Mouse (Mus musculus) limb, embryonic 14.5 days (tissue): ENCODE data around the gene Ass1. TPM values are rescaled to one million over a fixed set of nuclear protein-coding genes. Genes with fewer than 3 reads are reported as not detected.

ENCODE experiments used
- ATAC-seq: fragments of 200-750 bp; cut with Nextera tagmentation; 2 replicates; pipeline ENCODE4 v1.8.0; 2017; ENCODE audit warnings: low read depth, moderate number of reproducible peaks, moderate TSS enrichment; ENCODE audit not compliant: low FRiP score
- DNase-seq: peaks from one replicate; pipeline ENCODE4 v3.0.0-alpha.2; 2015; ENCODE audit warnings: low spot score
- H3K27ac ChIP-seq: fragments of 300-500 bp; sonication (generic); replicated peaks from 2 replicates; pipeline ENCODE4 v1.5.1; 2014; ENCODE audit warnings: low read depth, mild to moderate bottlenecking, low read length, moderate library complexity, mixed read lengths
- H3K27me3 ChIP-seq: fragments of 300-500 bp; sonication (generic); 2 replicates; pipeline ENCODE4 v1.6.1; 2014; ENCODE audit warnings: low read length, mixed read lengths; ENCODE audit not compliant: control insufficient read depth, insufficient read depth
- H3K36me3 ChIP-seq: fragments of 300-500 bp; sonication (generic); 2 replicates; pipeline ENCODE4 v1.6.1; 2014; ENCODE audit warnings: mild to moderate bottlenecking, low read length, moderate library complexity, mixed read lengths; ENCODE audit not compliant: control insufficient read depth, insufficient read depth
- H3K4me1 ChIP-seq: fragments of 300-500 bp; sonication (generic); 2 replicates; pipeline ENCODE4 v1.6.1; 2014; ENCODE audit warnings: antibody characterized with exemption, low read length, mixed read lengths; ENCODE audit not compliant: control insufficient read depth, insufficient read depth
- H3K4me2 ChIP-seq: fragments of 300-500 bp; sonication (generic); replicated peaks from 2 replicates; pipeline ENCODE4 v1.6.1; 2014; ENCODE audit warnings: low read depth, mild to moderate bottlenecking, low read length, moderate library complexity; ENCODE audit not compliant: severe bottlenecking
- H3K4me3 ChIP-seq: fragments of 300-500 bp; sonication (generic); replicated peaks from 2 replicates; pipeline ENCODE4 v1.5.1; 2014; ENCODE audit warnings: low read length
- H3K9ac ChIP-seq: fragments of 300-500 bp; sonication (generic); 2 replicates; pipeline ENCODE4 v1.6.1; 2014; ENCODE audit warnings: mild to moderate bottlenecking, low read depth, low read length, moderate library complexity; ENCODE audit not compliant: severe bottlenecking
- H3K9me3 ChIP-seq: fragments of 300-500 bp; sonication (generic); 2 replicates; pipeline ENCODE4 v1.6.1; 2016; ENCODE audit warnings: low read length; ENCODE audit not compliant: control insufficient read depth
- POLR2A ChIP-seq: fragments of 200-500 bp; IDR thresholded peaks from 2 replicates; pipeline ENCODE4 v1.8.0; 2012; ENCODE audit warnings: inconsistent platforms, mild to moderate bottlenecking, moderate library complexity, borderline replicate concordance; ENCODE audit not compliant: insufficient read depth, insufficient read length; ENCODE audit errors: extremely low read depth
- WGBS: fragments of 180-500 bp; shearing (Covaris S2); extraction: QIAGEN DNeasy Blood & Tissue Kit; methylation state at CpG from one replicate; pipeline ENCODE4 v1.1.7; 2014; 5-methylcytosine and 5-hydroxymethylcytosine counted together
- polyA plus RNA-seq, 2 experiments: library from polyadenylated mRNA; depleted of rRNA in 1 of 2; stranded (reverse) in 1 of 2; unstranded in 1 of 2; fragments of >200 nt; fragmentation: Nextera tagmentation in 1 of 2; extraction: Ambion mirVana in 1 of 2; gene quantifications; 2 replicates each; pipeline versions ENCODE4 v1.2.1 to v1.2.3; 2012 to 2014

Ass1 gene
- polyA plus RNA-seq, 2 experiments, result 17.1 to 27.1 TPM

DNA sequence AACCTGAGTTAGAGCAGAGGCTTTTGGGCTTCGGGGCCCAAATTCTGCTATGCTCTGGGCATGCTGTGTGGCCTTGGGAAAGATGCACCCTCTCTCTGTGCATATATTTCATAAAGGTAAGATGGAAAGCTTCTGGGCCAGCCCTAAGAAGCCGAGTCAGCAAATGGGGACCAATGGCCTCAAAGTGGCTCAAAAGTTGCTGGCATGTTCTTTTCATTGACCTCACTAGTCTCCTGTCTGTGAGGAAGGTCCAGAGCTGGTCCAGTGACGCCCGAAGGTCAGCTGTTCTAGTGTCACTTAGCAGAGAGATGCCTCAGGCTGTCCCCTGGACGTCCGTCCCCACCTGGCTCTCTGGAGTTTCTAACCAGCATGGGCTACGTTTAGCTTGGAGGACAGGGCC, 1.1 kb upstream of the Ass1 start:
- H3K4me1 ChIP-seq, result peaks cover 17% of the 10 kb centered on the region; the same call in 1 of the 2 replicates
- DNase-seq, result no peak
- no peak overlapping the region for H3K27ac ChIP-seq
- no peak overlapping the region for H3K9ac ChIP-seq
- TF ChIP-seq POLR2A, result no peak
- WGBS, result 77% methylated on average over 7 of the region's 7 CpGs
- no peak for ATAC-seq
- no peak overlapping the region for H3K4me3 ChIP-seq
- no peak overlapping the region for H3K4me2 ChIP-seq
- H3K9me3 ChIP-seq, result no peaks in the 10 kb centered on the region
- no peaks in the 10 kb centered on the region for H3K36me3 ChIP-seq
- peaks cover 11% of the 10 kb centered on the region; the same call in 1 of the 2 replicates for H3K27me3 ChIP-seq

DNA sequence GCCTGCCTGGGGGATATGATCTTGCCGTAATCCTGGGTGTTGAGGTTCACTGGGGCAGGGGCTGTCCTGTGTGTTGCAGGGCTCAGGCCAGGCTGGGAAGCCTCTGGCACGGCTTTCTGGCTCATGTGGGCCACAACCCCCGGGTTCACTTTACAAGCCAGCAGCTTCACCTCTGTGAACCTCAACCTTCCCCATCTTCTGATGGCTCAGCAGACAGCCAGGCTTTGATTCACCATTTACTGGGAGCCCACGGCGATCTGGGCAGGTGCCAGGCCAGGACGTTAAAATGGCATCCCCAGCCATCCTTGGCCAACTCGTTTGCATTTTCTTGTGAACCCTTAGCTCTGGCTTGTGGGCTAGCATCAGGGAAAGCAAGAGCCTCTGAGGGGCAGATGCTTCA, 527 bp upstream of the Ass1 start:
- Histone ChIP-seq H3K27me3 (peaks cover 11% of the 10 kb centered on the region; the same call in 1 of the 2 replicates), H3K9me3 (no peaks in the 10 kb centered on the region), H3K36me3 (no peaks in the 10 kb centered on the region), H3K4me1 (peaks cover 17% of the 10 kb centered on the region; the same call in 1 of the 2 replicates), H3K4me2 (peak overlapping the region; percentile 96), H3K4me3 (peak overlapping the region; percentile 43), H3K9ac (0 out of 2 replicates have a peak overlapping the region, but pooled peaks have one; percentile 21), H3K27ac (no peak overlapping the region)
- WGBS, result 25% methylated on average over 7 of the region's 7 CpGs
- DNase-seq, result no peak
- no peak for TF ChIP-seq POLR2A
- ATAC-seq, result no peak

DNA sequence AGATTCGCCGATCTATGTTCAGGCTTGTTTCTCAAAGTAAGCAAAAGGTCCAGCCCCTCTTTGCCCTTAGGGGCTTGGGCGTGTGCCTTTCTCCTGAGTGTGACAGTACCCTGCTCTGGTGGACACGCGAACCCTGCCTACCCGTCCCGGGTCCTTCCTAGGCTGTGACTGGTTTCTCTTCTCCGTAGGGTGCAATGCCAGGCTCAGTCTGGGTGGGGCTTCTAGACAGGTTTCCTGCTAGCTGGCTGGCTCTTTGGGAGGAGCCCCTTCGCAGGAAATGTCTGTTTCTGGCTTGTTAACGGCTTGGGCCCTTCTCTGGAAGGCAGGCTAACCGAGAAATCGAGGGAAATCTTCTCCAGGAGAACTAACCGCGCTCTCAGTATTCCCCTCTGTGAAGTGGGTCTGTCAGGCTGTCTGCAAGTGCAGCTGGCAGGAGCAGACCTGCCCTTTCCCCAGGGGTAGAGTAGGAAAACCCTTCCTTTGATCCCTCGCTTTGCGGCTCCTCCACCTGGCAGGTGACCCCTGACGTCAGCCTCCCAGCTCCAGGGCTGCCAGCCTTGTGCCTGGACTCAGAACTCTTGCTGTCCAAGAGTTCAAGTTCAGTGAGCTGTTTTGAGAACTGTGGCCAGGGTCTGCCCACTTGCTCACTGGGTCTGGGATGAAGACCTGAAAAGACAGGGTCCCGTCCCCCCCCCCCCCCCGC, 827 bp downstream of the Ass1 start:
- H3K4me2 ChIP-seq, result peak overlapping the region; percentile 96
- peak overlapping the region; percentile 52 for H3K9ac ChIP-seq
- peak overlapping the region; percentile 43 for H3K4me3 ChIP-seq
- no peaks in the 10 kb centered on the region for H3K36me3 ChIP-seq
- ATAC-seq (no peak; the same call in 1 of the 2 replicates), DNase-seq (no peak)
- TF ChIP-seq POLR2A, result no peak
- no peaks in the 10 kb centered on the region for H3K9me3 ChIP-seq
- 5% methylated on average over 17 of the region's 19 CpGs for WGBS
- H3K4me1 ChIP-seq, result peaks cover 17% of the 10 kb centered on the region; the same call in 1 of the 2 replicates
- peaks cover 11% of the 10 kb centered on the region; the same call in 1 of the 2 replicates for H3K27me3 ChIP-seq
- no peak overlapping the region for H3K27ac ChIP-seq

DNA sequence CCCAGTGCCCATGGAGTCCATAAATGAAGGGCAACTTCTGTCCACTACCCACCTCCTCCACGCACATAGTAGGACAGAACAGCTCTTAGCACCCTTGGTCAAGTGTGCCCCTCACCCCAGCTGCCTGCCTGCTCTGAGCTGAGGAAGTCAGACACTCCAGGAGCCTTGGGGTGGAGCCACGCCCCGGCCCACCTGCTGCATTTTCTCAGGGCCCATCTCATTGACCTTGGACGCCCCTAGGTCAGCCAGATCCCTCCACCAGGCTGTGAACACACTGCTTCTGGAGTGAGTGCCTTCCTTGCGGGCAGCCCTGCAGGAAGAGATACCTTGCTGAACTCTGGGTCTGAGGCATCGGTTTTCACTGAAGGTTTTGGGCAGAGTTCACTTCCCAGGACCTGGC, 1.6 kb downstream of the Ass1 start:
- Histone ChIP-seq H3K9me3 (no peaks in the 10 kb centered on the region), H3K4me3 (no peak overlapping the region), H3K36me3 (no peaks in the 10 kb centered on the region), H3K4me1 (peaks cover 17% of the 10 kb centered on the region; the same call in 1 of the 2 replicates), H3K4me2 (no peak overlapping the region), H3K9ac (no peak overlapping the region), H3K27ac (no peak overlapping the region), H3K27me3 (peaks cover 11% of the 10 kb centered on the region; the same call in 1 of the 2 replicates)
- ATAC-seq, result no peak
- 51% methylated on average over 6 of the region's 6 CpGs for WGBS
- DNase-seq, result no peak
- no peak for TF ChIP-seq POLR2A

DNA sequence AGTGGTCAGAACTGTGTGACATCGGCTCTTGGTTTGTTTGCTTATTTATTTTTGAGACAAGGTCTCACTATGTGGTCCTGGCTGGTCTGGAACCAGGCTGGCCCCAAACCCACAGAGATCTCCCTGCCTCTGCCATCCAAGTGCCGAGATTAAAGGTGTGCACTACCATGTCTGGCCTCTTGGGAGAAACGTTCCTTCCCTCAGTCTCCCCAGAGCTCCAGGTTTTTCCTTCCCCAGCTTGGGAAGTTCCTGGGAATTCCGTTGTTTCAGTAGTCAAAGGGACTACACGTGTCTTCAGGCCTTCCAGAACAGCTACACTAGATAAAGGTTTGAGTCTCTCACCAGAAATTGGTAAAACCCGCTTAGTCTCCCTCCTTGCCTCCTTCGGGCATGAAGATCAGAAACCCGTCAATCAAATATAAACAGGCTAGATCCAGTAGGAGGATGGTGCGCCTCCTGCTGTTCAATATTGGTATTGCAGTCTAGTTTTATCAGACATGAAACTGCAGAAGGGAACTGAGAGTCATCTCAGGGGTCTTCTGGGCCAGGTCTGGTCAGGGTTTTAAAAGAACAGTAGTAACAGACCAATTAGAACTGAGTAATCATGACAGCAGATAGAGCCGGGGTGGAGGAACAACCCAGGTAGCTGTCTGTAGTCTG, 2.5 kb downstream of the Ass1 start:
- no peak for TF ChIP-seq POLR2A
- DNase-seq, result peak; percentile 31
- no peak for ATAC-seq
- peaks cover 11% of the 10 kb centered on the region; the same call in 1 of the 2 replicates for H3K27me3 ChIP-seq
- no peak overlapping the region for H3K4me2 ChIP-seq
- H3K9me3 ChIP-seq, result no peaks in the 10 kb centered on the region
- peaks cover 17% of the 10 kb centered on the region; the same call in 1 of the 2 replicates for H3K4me1 ChIP-seq
- H3K4me3 ChIP-seq, result no peak overlapping the region
- WGBS, result 51% methylated on average over 10 of the region's 10 CpGs
- H3K27ac ChIP-seq, result no peak overlapping the region
- no peak overlapping the region for H3K9ac ChIP-seq
- no peaks in the 10 kb centered on the region for H3K36me3 ChIP-seq
